Mouse (Mus musculus) embryo, embryonic 11.5 days (tissue): ENCODE results near the gene Taar7e.
"Not testable (repeated sequence)": the region's sequence is repeated elsewhere in the genome, so short reads cannot be mapped to it uniquely, and the experiment has no call there.

Source experiments
- DNase-seq: peaks from one replicate; pipeline ENCODE4 v3.0.0-alpha.2; 2012; ENCODE audit warnings: low read depth, low spot score

The Taar7e gene

GRCm38 (mm10) chr10:24037314-24037713, at the start of gene Taar7e:
Taar7e (plus strand) TSS chr10:24037614.
- no peak for DNase-seq

- DNase-seq, result no peak
Observed at GRCm38 (mm10) chr10:23993381-23993780, 44.0 kb upstream of the Taar7e start, which contains the start of gene Taar7a. Taar7a (minus strand) TSS chr10:23993481.

DNA sequence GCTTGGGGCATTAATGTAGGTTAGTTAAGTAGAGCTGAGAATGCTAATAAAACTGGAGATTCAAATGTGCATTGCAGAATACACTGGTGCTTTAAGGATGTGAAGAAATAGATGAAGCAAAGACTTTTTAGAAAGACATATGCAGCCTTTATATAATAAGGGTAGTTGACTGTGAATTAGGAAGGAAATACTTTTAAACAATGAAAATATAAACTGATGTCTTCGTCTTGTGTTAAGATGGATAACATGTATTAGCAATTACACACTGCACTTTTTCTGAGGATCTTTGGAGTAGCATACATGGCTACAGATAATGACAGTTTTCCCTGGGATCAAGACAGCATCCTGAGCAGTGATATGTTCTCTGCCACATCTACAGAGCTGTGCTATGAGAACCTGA, 37.8 kb upstream of the Taar7e start, which contains the start of gene Taar7b:
Gene Taar7b (plus strand): TSS at position 301 of the 400 bp plus-strand sequence.
- DNase-seq, result no peak

DNA sequence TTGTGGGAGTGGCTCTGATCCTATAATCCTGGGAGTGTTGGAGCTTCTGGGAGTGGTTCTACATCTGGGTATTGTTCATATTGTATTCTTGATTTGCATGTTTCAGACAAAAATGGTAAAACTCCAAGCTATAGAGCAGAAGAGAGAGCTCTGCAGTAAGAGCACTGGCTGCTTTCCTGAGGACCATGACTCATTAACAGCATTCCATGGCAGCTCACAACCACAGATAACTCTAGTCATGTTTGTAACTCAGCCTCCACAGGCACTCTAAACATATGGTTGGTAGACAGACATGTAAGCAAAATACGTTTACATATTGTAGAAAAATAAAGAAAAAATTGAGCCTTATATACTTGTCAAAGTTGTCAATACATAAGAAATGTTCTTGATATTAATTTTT, 31.0 kb upstream of the Taar7e start:
- no peak for DNase-seq

GRCm38 (mm10) chr10:24007034-24007433, 30.4 kb upstream of the Taar7e start:
- DNase-seq, result no peak

- no peak for DNase-seq
Observed at GRCm38 (mm10) chr10:24008143-24008542, 29.3 kb upstream of the Taar7e start.

DNA sequence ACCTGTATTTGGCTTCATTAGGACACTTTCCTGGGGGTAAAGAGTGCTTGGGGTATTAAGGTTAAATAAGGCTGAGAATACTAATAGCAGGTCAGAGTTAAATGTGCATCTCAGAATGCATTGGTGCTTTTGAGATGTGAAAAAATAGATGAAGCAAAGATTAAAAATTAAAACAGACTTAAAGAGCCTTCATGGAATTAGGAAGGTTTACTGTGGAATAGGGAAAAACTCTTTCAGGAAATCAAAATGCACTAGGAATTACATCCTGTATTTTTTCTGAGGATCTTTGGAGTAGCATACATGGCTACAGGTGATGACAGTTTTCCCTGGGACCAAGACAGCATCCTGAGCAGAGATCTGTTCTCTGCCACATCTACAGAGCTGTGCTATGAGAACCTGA, 10.5 kb upstream of the Taar7e start, which contains the start of gene Taar7d:
Gene Taar7d (plus strand): TSS at position 301 of the 400 bp plus-strand sequence.
- DNase-seq, result no peak

DNA sequence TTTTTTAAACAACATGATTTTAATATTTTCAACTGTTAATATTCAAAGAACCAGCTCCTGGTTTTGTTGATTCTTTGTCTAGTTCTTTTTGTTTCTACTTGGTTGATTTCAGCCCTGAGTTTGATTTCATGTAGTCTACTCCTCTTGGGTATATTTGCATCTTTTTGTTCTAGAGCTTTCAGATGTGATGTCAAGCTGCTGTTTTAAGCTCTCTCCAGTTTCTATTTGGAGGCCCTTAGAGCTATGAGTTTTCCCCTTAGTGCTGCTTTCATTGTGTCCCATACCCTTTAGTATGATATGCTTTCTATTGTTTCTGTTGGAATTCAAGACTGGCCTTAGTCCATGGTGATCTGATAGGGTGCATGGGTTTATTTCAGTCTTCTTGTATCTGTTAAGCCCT, 6.1 kb upstream of the Taar7e start:
- DNase-seq, result no peak

DNA sequence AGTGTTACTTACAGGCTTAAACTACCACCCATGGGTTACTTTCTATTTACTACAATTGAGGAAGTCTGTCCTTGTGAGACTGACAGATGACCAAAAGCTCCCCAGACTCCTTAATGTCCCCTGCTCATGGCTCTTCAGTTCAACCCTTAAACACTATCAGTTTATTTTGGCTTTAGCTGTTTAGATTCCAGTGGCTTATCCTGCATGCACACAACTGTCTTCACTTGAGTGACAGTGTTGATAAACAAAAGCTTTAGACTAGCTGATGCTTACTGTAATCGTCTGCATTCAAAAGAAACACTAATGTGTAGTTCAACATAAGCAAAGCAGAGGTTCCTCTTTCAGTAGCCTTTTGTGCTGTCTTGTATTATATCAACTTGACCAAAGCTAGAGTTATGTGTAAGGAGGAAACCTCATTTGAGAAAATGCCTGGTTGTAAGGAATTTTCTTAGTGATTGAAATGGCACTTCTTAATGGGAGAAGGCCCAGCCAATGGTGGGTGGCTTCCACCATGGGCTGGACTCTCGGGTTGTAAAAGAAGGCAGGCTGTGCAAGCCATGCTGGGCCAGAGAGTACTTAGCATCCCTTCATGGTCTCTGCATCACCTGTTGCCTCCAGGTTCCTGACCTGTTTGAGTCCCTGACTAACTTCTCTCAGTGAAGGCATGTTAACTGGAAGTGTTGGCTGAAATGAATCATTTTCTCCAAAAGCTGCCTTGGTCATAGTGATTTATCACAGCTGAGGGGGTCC, 2.9 kb downstream of the Taar7e start:
- DNase-seq, result no peak

- no peak for DNase-seq
Observed at GRCm38 (mm10) chr10:24049210-24049609, 11.8 kb downstream of the Taar7e start, which contains the start of gene Taar7f. Taar7f (plus strand) TSS chr10:24049510.

DNA sequence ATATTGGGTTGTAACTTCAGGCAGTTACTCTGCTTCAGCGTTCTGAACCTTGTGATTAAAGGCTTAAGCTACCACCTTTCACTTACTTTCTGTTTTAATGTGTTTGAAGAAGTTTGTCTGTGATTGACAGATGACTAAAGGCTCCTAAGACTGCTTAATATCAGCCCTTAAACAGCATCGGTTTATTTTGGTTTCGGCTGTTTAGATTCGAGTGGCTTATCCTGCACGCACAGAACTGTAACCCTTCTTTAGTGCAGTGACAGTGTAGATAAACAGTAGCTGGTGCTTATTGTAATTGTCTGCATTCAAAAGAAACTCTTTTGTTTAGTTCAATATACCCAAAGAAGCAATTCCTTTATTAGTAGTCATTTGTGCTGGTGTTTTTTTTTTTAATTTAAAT, 14.6 kb downstream of the Taar7e start:
- no peak for DNase-seq

DNA sequence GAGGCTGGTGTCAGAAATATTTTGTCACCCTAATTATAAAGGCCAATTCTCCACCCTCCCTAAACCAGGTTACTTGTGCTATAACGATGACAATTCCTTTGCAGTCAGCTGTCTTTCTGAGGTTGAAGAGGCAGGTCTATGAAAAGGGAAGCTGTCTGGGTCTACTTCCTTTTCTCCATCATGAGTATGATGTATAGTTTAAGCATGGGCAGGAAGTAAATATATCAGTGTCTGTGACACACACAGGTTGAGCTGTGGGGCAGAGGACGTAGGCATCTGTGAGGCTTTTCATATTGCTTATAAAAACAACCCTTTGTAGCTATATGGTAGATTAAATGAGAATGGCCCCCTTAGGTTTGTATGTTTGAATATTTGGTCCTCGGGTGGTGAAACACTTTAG, 21.6 kb downstream of the Taar7e start:
- DNase-seq, result no peak

DNA sequence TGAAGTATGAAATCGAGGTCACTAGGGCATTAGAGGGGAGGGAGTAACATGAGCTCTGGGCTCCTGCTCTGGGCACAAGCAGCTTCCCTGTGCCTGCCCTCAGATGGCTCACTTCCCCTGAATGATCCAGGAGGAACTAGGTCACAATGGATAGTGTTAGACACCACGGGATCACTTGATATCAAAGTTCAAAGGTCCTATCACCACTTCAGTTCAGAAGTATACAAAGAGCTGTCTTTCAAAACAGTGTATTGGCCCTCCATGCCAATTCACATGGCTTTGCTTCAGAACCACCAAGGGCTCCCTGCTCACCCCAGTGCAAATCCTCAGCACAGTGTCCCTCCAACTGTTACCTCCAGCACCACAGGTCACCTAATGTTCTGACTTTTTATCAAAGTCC, 37.3 kb downstream of the Taar7e start:
- DNase-seq, result not testable (repeated sequence)

DNA sequence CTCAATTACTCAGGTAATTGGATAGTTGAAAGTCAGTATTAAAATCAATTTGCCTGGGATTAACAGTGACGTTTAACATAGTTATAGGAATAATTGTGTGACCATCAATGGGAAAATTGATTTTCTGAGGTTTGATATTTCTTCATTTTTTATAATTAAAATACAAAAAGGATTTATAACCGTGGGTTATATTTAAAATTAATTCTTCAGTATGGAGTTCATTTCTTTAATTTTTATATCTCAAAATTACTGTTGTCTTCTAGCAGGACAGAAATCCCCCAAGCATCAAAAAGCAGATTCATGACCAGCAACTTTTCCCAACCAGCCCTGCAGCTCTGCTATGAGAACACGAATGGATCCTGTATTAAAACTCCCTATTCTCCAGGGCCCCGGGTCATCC, 38.8 kb downstream of the Taar7e start, which contains the start of gene Taar8a:
Gene Taar8a (plus strand): TSS at position 301 of the 400 bp plus-strand sequence.
- not testable (repeated sequence) for DNase-seq

DNA sequence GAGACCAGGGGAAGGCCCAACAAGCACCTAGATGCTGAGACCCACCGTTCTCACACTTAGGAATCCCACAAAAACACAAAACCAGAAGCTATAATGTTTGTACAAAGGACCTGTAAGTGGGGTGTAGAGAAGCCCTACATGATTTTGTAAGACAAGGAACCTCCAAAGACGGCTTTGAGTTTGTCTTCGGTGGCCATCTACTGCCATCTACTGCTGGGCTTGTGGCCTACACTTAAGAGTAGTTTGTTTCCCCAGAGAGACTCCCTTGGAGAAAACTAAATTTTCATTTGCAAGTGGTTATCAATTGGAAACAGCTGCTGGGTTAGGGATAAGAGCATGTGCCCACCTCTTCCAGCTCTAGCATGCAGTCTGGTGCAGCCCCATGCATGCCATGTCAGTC, 42.8 kb downstream of the Taar7e start:
- DNase-seq, result peak; percentile 24

- no peak for DNase-seq
Observed at GRCm38 (mm10) chr10:24085936-24086335, 48.5 kb downstream of the Taar7e start.

DNA sequence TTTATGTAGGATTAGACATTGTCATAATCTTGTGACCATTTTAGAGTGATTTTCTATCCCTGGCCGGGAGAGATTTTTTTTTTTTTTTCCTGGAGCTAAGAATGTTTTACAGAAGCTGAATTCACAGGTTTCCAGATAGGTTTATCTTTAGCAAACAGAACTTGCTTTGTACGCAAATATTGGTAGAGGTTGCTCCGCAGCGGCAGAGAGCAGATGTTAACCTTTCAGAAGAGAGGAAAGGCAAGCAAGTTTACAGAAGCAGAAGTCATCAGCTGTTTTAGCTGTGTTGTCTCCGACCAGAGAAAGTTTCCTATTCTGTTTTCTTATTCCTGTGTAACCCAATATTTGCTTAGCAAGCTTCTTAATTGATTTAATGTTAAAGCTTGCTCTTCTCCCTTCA, 49.1 kb downstream of the Taar7e start:
- no peak for DNase-seq

GRCm38 (mm10) chr10:24087168-24087567, 49.8 kb downstream of the Taar7e start:
- DNase-seq, result no peak
